Mouse (Mus musculus) bone marrow macrophage, adult 2 months (primary cell): ENCODE measurements at regions not wholly inside any gene's neighbourhood (a gene's known extent, or its start where the extent isn't known, plus 50 kb on each side); places are given as distances from the start of the nearest gene placed in this dataset.

Experiments
- CTCF ChIP-seq: IDR thresholded peaks from 2 replicates; pipeline ENCODE4 v1.5.1; 2012; ENCODE audit warnings: low read depth, mild to moderate bottlenecking, low read length, moderate library complexity
- POLR2A ChIP-seq: IDR thresholded peaks from 2 replicates; pipeline ENCODE4 v1.6.1; 2012; ENCODE audit warnings: mild to moderate bottlenecking, low read depth, low read length, borderline replicate concordance

- no peak for TF ChIP-seq CTCF
- no peak for TF ChIP-seq POLR2A
These were observed 55.3 kb upstream of the 1700017B05Rik start for GRCm38 (mm10) chr9:57317531-57318201.
